Mouse (Mus musculus) mouse embryonic stem cell (cell line): ENCODE measurements around the gene Ift20.

Experiments
- in situ Hi-C, 2 experiments: fragments of 300-500 bp; cut with MboI; formaldehyde crosslinking; loops; 1 replicate in 1 of 2; 3 replicates in 1 of 2; pipeline ENCODE4 v1.14.3; 2019 to 2020; ENCODE audit warnings: low sequenced_read_pairs in 2 of 2, low pct_unique_long_range_greater_than_20kb in 1 of 2, mixed read lengths in 1 of 2; ENCODE audit not compliant: unreplicated experiment in 1 of 2

Ift20 gene

GRCm38 (mm10) chr11:78536080-78536689 lies at the start of gene Ift20, which contains the start of gene Tnfaip1:
Ift20 (plus strand) TSS chr11:78536361.
Tnfaip1 (minus strand) TSS chr11:78536332.
- in situ Hi-C loops, result no loop called here

GRCm38 (mm10) chr11:78488168-78488567 lies 48.0 kb upstream of the Ift20 start:
- in situ Hi-C loops, result no loop called here

GRCm38 (mm10) chr11:78490781-78491241 lies 45.4 kb upstream of the Ift20 start:
- in situ Hi-C loops, result no loop called here

GRCm38 (mm10) chr11:78495904-78496303 lies 40.3 kb upstream of the Ift20 start:
- in situ Hi-C loops, result no loop called here

- in situ Hi-C loops, result no loop called here
Observed at GRCm38 (mm10) chr11:78497071-78497541, 39.1 kb upstream of the Ift20 start.

GRCm38 (mm10) chr11:78497544-78498522 lies 38.3 kb upstream of the Ift20 start, which contains the start of gene Sarm1:
Sarm1 (minus strand) TSS chr11:78497754.
- in situ Hi-C loops, result no loop called here

- in situ Hi-C loops, result no loop called here
Observed at GRCm38 (mm10) chr11:78499004-78499403, 37.2 kb upstream of the Ift20 start, which contains the start of gene Vtn. Vtn (plus strand) TSS chr11:78499091.

GRCm38 (mm10) chr11:78499543-78499942 lies 36.6 kb upstream of the Ift20 start:
- in situ Hi-C loops, result no loop called here

- in situ Hi-C loops, result no loop called here
Observed at GRCm38 (mm10) chr11:78500623-78501202, 35.4 kb upstream of the Ift20 start.

- in situ Hi-C loops, result no loop called here
Observed at GRCm38 (mm10) chr11:78501529-78501928, 34.6 kb upstream of the Ift20 start.

- in situ Hi-C loops, result no loop called here
Observed at GRCm38 (mm10) chr11:78502909-78503650, 33.1 kb upstream of the Ift20 start, which contains the start of gene Sebox. Sebox (plus strand) TSS chr11:78503447.

GRCm38 (mm10) chr11:78505430-78505829 lies 30.7 kb upstream of the Ift20 start:
- in situ Hi-C loops, result no loop called here

- in situ Hi-C loops, result no loop called here
Observed at GRCm38 (mm10) chr11:78509148-78509547, 27.0 kb upstream of the Ift20 start.

- in situ Hi-C loops, result no loop called here
Observed at GRCm38 (mm10) chr11:78512025-78512957, 23.9 kb upstream of the Ift20 start, which contains the start of the genes Tmem199 and Poldip2. Tmem199 (minus strand) TSS chr11:78512172. Poldip2 (plus strand) TSS chr11:78512193.

GRCm38 (mm10) chr11:78513106-78513790 lies 22.9 kb upstream of the Ift20 start:
- in situ Hi-C loops, result no loop called here

GRCm38 (mm10) chr11:78515549-78516325 lies 20.4 kb upstream of the Ift20 start:
- in situ Hi-C loops, result no loop called here
